Mouse (Mus musculus) limb, embryonic 15.5 days (tissue): ENCODE results near the gene Gpr4. TPM values are rescaled to one million over a fixed set of nuclear protein-coding genes. Genes with fewer than 3 reads are reported as not detected.
A peak's percentile ranks its signal among the peaks of the same experiment; 100 is the strongest.

Experiments used
- ATAC-seq: fragments of 200-750 bp; cut with Nextera tagmentation; 2 replicates; pipeline ENCODE4 v1.8.0; 2017; ENCODE audit warnings: low read depth, moderate TSS enrichment; ENCODE audit not compliant: insufficient number of reproducible peaks, low FRiP score, low TSS enrichment
- H3K27ac ChIP-seq: fragments of 300-500 bp; sonication (generic); 2 replicates; pipeline ENCODE4 v1.5.1; 2015; ENCODE audit warnings: moderate library complexity, mild to moderate bottlenecking, inconsistent platforms
- H3K27me3 ChIP-seq: fragments of 300-500 bp; sonication (generic); 2 replicates; pipeline ENCODE4 v1.6.1; 2015; ENCODE audit warnings: inconsistent platforms
- H3K36me3 ChIP-seq: fragments of 300-500 bp; sonication (generic); 2 replicates; pipeline ENCODE4 v1.6.1; 2015; ENCODE audit warnings: inconsistent platforms
- H3K4me1 ChIP-seq: fragments of 300-500 bp; sonication (generic); 2 replicates; pipeline ENCODE4 v1.6.1; 2015; ENCODE audit warnings: inconsistent platforms
- H3K4me2 ChIP-seq: fragments of 300-500 bp; sonication (generic); 2 replicates; pipeline ENCODE4 v1.6.1; 2015; ENCODE audit warnings: mild to moderate bottlenecking, inconsistent platforms
- H3K4me3 ChIP-seq: fragments of 300-500 bp; sonication (generic); 2 replicates; pipeline ENCODE4 v1.5.1; 2015; ENCODE audit warnings: mild to moderate bottlenecking, inconsistent platforms
- H3K9ac ChIP-seq: fragments of 300-500 bp; sonication (generic); 2 replicates; pipeline ENCODE4 v1.6.1; 2015; ENCODE audit warnings: inconsistent platforms
- H3K9me3 ChIP-seq: fragments of 300-500 bp; sonication (generic); 2 replicates; pipeline ENCODE4 v1.6.1; 2016; ENCODE audit warnings: inconsistent platforms
- WGBS: fragments of 180-500 bp; shearing (Covaris S2); methylation state at CpG from one replicate; pipeline ENCODE4 v1.1.7; 2015; 5-methylcytosine and 5-hydroxymethylcytosine counted together
- polyA plus RNA-seq: library from polyadenylated mRNA; unstranded; fragments of >200 nt; fragmentation: Nextera tagmentation; extraction: Ambion mirVana; gene quantifications from 2 replicates; pipeline ENCODE4 v1.2.1, GENCODE M21; 2015

Gpr4 gene
- polyA plus RNA-seq, 1 experiment from 2014 or later: 3.0 TPM

DNA sequence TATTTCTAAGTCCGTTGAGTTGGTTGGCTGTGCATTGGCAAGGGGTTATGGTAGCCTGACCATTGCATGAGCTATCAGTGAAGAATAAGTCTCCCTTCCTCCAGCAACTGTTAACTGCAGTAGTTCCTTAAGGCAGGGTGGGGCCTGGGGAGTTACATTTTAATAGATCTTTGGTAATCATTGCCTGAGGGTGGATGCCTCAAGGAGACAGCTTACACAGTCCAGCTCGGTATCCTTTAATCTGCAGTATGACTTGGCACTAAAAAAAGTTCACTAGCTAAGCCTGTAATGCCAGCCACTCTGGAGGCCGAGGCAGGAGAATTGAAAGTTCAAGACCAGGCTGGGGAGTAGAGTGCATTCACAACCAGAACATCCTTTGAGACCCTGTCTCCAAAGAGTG, 19.5 kb downstream of the Gpr4 start:
- H3K36me3 ChIP-seq: peaks cover 11% of the 10 kb centered on the region; the same call in 1 of the 2 replicates
- no peak overlapping the region for H3K4me2 ChIP-seq
- no peak overlapping the region for H3K9ac ChIP-seq
- no peak for ATAC-seq
- H3K4me3 ChIP-seq: no peak overlapping the region
- H3K27me3 ChIP-seq: no peaks in the 10 kb centered on the region
- peaks cover 16% of the 10 kb centered on the region for H3K4me1 ChIP-seq
- no peak overlapping the region for H3K27ac ChIP-seq
- 86% methylated on average over 3 of the region's 3 CpGs for WGBS
- no peaks in the 10 kb centered on the region for H3K9me3 ChIP-seq

DNA sequence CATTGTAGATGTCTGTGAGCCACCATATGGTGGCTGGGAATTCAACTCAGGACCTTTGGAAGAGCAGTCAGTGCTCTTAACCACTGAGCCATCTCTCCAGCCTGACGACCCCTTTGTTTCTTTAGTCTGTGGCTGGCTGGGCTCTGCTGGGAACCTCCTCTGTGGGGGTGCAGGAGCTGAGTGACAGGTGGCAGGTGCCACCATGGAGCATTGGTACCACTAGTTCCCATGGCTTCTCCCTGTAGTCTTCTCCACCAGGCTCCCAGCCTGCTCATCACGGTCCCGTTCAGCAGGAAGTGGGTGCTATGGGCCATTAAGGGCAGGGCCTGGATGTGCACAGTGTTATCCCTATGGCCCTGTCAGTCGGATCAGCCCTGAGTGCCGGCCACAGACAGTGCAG, 22.3 kb downstream of the Gpr4 start:
- 75% methylated on average over 5 of the region's 5 CpGs for WGBS
- no peaks in the 10 kb centered on the region for H3K9me3 ChIP-seq
- no peak overlapping the region for H3K27ac ChIP-seq
- H3K27me3 ChIP-seq: no peaks in the 10 kb centered on the region
- no peak for ATAC-seq
- peaks cover 11% of the 10 kb centered on the region; the same call in 1 of the 2 replicates for H3K36me3 ChIP-seq
- no peak overlapping the region for H3K9ac ChIP-seq
- H3K4me1 ChIP-seq: 0 out of 2 replicates have a peak, but pooled peaks cover 7% of the 10 kb centered on the region
- no peak overlapping the region for H3K4me3 ChIP-seq
- H3K4me2 ChIP-seq: no peak overlapping the region

DNA sequence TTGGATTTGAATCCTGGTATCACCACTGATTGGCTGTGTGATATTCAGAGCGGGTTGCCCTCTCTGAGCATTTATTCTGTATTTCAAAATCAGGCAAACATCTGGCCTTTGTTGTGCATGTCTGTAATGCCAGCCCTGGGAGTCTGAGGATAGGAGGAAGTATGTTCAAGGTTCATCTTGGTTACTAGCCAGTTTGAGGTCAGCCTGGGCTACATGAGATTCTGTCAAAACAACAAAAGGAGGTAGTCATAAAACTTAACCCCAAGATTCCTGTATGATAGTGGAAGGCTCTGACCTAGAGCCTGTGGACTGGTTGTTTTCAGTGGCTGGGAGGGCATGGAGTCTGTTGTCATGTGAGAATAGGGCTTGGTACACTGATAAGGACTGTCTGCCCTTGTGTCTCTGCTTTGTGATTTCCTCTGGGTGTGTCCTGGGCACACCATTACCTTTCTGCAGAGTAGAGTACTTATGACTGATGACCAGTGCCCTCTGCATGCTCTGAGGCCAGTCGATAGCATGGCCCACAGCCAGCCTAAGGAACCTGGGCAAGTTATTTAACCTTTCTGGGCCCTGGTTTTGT, 22.8 kb downstream of the Gpr4 start:
- H3K27ac ChIP-seq: no peak overlapping the region
- H3K9ac ChIP-seq: no peak overlapping the region
- peaks cover 11% of the 10 kb centered on the region; the same call in 1 of the 2 replicates for H3K36me3 ChIP-seq
- no peak overlapping the region for H3K4me3 ChIP-seq
- H3K4me1 ChIP-seq: 0 out of 2 replicates have a peak, but pooled peaks cover 4% of the 10 kb centered on the region
- no peaks in the 10 kb centered on the region for H3K9me3 ChIP-seq
- no peak overlapping the region for H3K4me2 ChIP-seq
- 88% methylated on average over 2 of the region's 2 CpGs for WGBS
- no peaks in the 10 kb centered on the region for H3K27me3 ChIP-seq
- no peak for ATAC-seq

DNA sequence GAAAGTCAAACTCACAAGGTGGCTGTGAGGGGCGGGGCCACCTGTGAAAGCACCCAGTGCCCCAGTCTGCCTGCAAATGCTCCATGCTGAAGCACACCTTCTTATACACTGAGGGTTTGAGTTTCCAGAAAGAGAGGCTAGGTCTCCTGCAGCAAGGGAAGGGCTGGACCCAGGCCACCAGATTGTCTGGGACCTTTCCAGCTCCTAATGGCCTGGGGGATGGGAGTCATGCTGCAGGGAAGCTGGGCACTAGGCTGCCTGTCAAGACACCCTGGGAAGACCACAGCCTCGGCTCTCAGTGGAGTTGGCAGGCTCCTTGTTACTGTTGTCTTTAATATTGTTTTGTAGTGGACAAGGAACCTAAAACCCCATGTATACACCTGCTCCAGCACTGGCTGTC, 24.1 kb downstream of the Gpr4 start:
- 64% methylated on average over 2 of the region's 2 CpGs for WGBS
- ATAC-seq: no peak

DNA sequence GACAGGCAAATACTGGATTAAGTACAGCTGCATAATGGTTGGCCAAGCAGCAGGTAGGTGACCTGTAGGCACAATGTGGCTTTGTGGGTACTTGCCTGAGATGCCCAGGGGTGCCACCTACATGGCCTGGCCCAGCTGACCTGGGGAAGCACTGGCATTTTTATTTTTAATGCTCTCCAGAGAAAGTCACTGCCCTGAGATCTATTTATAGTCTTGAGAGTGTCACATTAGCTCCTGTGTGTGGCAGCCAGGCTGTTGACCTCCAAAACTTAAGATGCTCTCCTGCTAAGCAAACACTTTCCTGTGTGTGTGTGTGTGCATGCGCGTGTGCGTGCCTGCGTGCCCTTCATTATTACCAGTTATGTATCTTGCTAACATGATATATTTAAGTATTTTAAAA, 26.0 kb downstream of the Gpr4 start:
- no peak overlapping the region for H3K9ac ChIP-seq
- H3K27me3 ChIP-seq: no peaks in the 10 kb centered on the region
- 95% methylated on average over 4 of the region's 4 CpGs for WGBS
- no peak overlapping the region for H3K4me2 ChIP-seq
- H3K36me3 ChIP-seq: peaks cover 3% of the 10 kb centered on the region; the same call in 1 of the 2 replicates
- no peak overlapping the region for H3K4me3 ChIP-seq
- H3K27ac ChIP-seq: no peak overlapping the region
- no peaks in the 10 kb centered on the region for H3K9me3 ChIP-seq
- ATAC-seq: no peak
- 0 out of 2 replicates have a peak, but pooled peaks cover 2% of the 10 kb centered on the region for H3K4me1 ChIP-seq

More for the DNA sequence above, 24.1 kb downstream of the Gpr4 start:
- no peak overlapping the region for H3K9ac ChIP-seq
- H3K27me3 ChIP-seq: no peaks in the 10 kb centered on the region
- H3K4me1 ChIP-seq: 0 out of 2 replicates have a peak, but pooled peaks cover 4% of the 10 kb centered on the region
- peaks cover 3% of the 10 kb centered on the region; the same call in 1 of the 2 replicates for H3K36me3 ChIP-seq
- no peak overlapping the region for H3K4me3 ChIP-seq
- H3K4me2 ChIP-seq: no peak overlapping the region
- H3K27ac ChIP-seq: no peak overlapping the region
- H3K9me3 ChIP-seq: no peaks in the 10 kb centered on the region

- no peak overlapping the region for H3K4me2 ChIP-seq
- ATAC-seq: peak; percentile 78
- no peak overlapping the region for H3K9ac ChIP-seq
- H3K9me3 ChIP-seq: no peaks in the 10 kb centered on the region
- H3K27ac ChIP-seq: no peak overlapping the region
- 0% methylated on average over 1 of the region's 1 CpGs for WGBS
- peaks cover 3% of the 10 kb centered on the region; the same call in 1 of the 2 replicates for H3K36me3 ChIP-seq
- H3K4me1 ChIP-seq: 0 out of 2 replicates have a peak, but pooled peaks cover 2% of the 10 kb centered on the region
- H3K4me3 ChIP-seq: no peak overlapping the region
- H3K27me3 ChIP-seq: no peaks in the 10 kb centered on the region
Observed at GRCm38 (mm10) chr7:19239423-19239822, 27.1 kb downstream of the Gpr4 start.

DNA sequence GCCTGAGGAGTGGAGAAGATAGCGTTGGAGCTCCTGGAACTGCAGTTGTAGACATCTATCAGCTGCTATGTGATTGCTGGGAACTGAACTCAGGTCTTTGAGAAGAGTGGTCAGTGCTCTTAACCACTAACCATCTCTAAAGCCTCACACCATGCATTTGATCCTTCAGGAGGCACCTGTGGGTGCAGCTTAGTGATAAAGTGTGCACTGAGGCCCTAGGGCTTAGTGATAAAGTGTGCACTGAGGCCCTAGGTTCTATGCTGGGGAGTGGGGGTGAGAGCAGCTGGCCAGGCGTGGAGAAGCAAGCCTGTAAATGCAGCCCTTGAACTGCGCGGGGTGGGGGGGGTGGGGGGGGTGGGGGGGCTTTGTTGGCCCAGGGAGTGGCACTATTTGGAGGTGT, 27.6 kb downstream of the Gpr4 start:
- Histone ChIP-seq H3K4me3 (no peak overlapping the region), H3K4me1 (0 out of 2 replicates have a peak, but pooled peaks cover 2% of the 10 kb centered on the region), H3K27me3 (no peaks in the 10 kb centered on the region), H3K36me3 (peaks cover 8% of the 10 kb centered on the region), H3K9ac (no peak overlapping the region), H3K9me3 (no peaks in the 10 kb centered on the region), H3K27ac (no peak overlapping the region), H3K4me2 (no peak overlapping the region)
- no peak for ATAC-seq
- WGBS: 85% methylated on average over 1 of the region's 4 CpGs

DNA sequence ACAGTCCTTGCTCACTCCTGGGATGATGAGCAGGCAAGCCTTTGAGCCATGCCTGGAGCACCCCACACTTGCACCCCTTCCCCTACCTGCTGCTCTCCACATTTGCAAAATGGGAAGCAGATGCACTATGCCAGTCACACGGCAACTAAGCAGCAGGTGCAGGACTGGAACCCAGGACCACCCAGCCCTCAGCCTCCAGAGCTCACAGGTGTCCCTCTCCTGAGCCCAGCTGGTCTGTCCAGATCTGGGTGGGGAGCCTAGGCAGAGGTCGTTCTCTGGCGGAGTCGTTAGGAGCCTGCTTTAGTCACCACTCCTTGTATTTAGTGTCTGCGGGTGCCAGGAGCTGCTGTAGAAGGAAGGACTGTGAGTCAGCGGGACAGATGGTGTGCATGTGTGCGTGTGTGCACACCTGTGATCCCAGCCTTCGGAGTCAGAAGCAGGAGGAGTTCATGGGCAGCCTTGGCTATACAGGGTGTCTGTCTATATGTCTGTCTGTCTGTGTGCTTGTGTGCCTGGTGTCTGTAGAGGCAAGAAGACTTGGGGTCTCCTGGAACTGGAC, 28.6 kb downstream of the Gpr4 start:
- no peak for ATAC-seq
- WGBS: 63% methylated on average over 8 of the region's 8 CpGs
- Histone ChIP-seq H3K27ac (no peak overlapping the region), H3K36me3 (peaks cover 18% of the 10 kb centered on the region), H3K9ac (no peak overlapping the region), H3K4me1 (0 out of 2 replicates have a peak, but pooled peaks cover 2% of the 10 kb centered on the region), H3K27me3 (no peaks in the 10 kb centered on the region), H3K4me2 (no peak overlapping the region), H3K9me3 (no peaks in the 10 kb centered on the region), H3K4me3 (no peak overlapping the region)

GRCm38 (mm10) chr7:19242005-19242404, 29.7 kb downstream of the Gpr4 start:
- Histone ChIP-seq H3K4me2 (no peak overlapping the region), H3K27ac (no peak overlapping the region), H3K4me1 (no peaks in the 10 kb centered on the region), H3K9me3 (no peaks in the 10 kb centered on the region), H3K4me3 (no peak overlapping the region), H3K27me3 (no peaks in the 10 kb centered on the region), H3K36me3 (peaks cover 28% of the 10 kb centered on the region), H3K9ac (no peak overlapping the region)
- WGBS: 81% methylated on average over 1 of the region's 1 CpGs
- ATAC-seq: no peak

DNA sequence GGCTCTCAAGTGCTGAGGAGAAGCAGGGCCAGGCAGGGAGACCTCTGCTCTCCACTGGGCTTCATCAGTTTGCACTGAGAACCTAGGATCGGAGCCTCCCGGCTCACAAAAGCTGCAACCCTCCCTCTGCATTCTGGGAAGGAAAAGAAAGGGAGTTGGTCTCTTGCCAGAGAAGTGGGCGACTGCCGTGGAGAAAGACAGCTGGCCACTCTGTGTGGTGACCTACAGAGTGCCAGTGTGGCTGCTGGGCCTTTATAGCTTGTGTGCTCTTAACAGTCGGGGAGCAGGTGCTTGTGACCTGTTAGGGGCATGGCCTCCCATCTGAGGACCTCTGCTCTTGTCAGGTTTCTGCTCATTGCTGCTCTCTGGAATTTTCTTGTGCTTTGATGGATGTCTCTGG, 31.5 kb downstream of the Gpr4 start:
- Histone ChIP-seq H3K9me3 (no peaks in the 10 kb centered on the region), H3K4me3 (no peak overlapping the region), H3K27ac (no peak overlapping the region), H3K4me1 (no peaks in the 10 kb centered on the region), H3K36me3 (peaks cover 34% of the 10 kb centered on the region), H3K27me3 (no peaks in the 10 kb centered on the region), H3K9ac (no peak overlapping the region), H3K4me2 (no peak overlapping the region)
- 83% methylated on average over 5 of the region's 5 CpGs for WGBS
- ATAC-seq: no peak

DNA sequence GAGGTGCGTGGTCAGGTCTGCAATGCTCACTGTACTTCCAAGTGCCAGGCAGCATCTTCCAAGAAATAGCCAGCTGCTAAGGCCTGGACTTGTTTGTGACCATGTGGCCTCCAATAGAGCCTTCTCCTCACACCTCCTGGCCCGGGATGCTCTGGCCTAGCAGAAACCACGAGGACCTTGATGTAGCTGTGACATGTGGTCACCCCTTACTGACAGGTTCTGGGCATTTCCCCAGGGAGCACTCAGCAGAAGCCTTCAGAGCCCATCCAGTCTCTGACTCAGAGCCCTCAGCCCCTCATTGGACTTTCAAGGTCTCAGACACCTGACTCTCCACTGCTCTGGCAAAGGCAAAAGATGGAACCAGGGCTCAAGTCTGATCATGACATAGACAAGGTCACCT, 32.7 kb downstream of the Gpr4 start:
- no peak for ATAC-seq
- H3K9me3 ChIP-seq: no peaks in the 10 kb centered on the region
- H3K4me3 ChIP-seq: no peak overlapping the region
- no peak overlapping the region for H3K9ac ChIP-seq
- H3K36me3 ChIP-seq: peaks cover 34% of the 10 kb centered on the region
- WGBS: 89% methylated on average over 3 of the region's 3 CpGs
- H3K4me1 ChIP-seq: no peaks in the 10 kb centered on the region
- H3K27me3 ChIP-seq: no peaks in the 10 kb centered on the region
- no peak overlapping the region for H3K4me2 ChIP-seq
- no peak overlapping the region for H3K27ac ChIP-seq

DNA sequence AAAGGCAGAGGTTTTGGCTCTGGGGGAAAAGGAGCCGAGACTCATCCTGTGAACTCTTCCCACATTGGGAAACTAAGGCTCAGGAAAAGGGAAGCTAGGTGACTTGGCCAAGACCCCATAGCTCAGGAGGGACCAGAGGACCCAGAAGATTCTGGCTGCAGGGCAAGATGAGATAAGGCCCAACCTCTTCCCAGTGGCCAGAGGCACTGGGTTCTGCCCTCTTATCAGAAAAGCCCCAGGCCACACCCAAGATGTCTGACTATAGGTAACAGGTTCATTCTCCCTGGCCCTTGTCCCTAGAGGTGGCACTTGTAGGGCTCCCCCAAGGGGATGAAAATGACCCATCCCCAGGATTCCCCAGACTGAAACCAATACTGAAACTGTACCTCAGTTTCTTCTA, 34.5 kb downstream of the Gpr4 start:
- Histone ChIP-seq H3K27me3 (no peaks in the 10 kb centered on the region), H3K4me3 (no peak overlapping the region), H3K9me3 (no peaks in the 10 kb centered on the region), H3K4me2 (no peak overlapping the region), H3K36me3 (peaks cover 30% of the 10 kb centered on the region), H3K9ac (no peak overlapping the region), H3K27ac (no peak overlapping the region), H3K4me1 (no peaks in the 10 kb centered on the region)
- WGBS: 96% methylated on average over 1 of the region's 1 CpGs
- no peak for ATAC-seq
